Mouse (Mus musculus) thymus, postnatal 10 days (tissue): ENCODE results near the gene Rps19.
A peak's percentile ranks its signal among the peaks of the same experiment; 100 is the strongest.

Experiments
- DNase-seq, 2 experiments: peaks; one replicate each; pipeline ENCODE4 v3.0.0; 2021; ENCODE audit warnings: low spot score in 2 of 2

The Rps19 gene

DNA sequence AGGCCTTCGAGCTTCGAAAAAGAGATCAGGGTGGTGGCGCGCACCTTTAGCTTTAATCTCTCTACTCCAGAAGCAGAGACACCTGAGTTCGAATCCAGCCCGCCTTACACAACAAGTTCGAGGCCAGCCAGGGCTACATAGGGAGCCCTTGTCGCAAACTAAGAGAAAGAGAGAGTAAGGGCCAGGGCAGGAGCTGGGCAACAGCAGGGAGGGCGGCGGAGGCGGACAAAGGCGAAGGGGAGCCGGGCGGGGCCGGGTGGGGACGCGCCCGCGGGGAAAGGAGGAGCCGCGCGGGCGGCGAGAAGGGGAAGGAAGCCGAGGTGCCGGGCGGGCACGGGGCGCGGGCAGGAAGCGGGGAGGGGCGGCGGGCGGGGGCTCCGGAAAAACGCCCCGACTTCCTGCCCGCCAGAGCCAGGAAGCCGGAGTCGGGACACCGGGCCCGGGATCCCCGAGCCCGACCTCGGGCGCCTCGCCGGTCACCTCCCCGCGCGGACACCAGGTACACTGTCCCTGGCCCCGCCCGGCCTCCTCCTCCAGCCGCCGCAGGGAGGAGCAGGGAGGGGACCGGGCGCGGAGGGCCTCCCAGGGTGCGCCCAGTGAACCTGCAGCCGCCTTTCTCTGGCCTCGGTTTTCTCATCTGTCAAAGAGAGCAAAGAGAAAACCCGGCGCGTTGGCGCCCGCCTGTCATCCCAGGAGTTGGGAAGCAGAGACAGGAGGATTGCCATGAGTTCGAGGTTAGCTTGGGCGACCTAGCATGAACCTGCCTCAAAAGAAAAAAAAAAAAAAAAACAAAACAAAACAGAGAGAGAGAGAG, 18.7 kb downstream of the Rps19 start, which contains the start of gene Arhgef1:
Gene Arhgef1, plus strand, starts transcription at position 283 of the 814 bp plus-strand sequence.
- peak; percentile 72 to 83 for DNase-seq

DNA sequence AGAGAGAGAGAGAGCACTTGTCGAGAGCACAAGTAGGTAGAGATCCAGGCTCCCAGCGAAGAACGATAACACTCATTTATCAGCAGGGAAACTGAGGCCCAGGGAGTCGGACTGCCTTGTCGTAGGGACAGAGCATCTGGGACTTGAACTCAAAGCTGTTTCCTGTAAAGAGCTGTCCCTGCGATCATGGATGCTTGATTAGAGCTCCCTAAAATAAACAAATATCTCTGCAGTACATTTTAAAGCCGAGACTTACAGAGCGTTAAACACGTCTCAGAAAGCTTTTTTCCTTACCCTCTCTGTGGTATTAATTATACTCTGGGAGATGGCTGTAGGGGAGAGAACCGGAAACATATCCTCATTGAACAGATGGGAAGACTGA, 19.3 kb downstream of the Rps19 start:
- DNase-seq: no peak

DNA sequence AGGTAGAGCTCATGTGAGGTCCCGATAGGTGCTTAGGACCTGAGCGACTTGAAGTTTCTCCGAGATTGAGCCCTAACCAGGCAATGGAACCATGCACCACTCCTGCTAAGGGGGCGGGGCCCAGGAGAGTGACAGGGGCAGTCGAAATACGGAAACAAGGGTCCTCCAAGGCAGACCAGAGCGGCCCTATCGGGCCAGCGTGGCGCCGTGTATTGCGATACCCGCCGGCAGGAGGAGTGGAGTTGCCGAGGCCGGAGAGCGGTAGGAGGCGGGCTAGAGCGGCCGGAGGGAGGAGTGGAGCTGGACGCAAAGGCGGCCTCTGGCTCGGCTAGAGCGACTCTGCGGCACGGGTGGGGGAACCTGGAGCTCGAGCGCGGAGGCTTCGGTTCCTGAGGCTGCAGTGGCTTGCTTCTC, 19.9 kb downstream of the Rps19 start:
- DNase-seq: peak; percentile 96 to 97

DNA sequence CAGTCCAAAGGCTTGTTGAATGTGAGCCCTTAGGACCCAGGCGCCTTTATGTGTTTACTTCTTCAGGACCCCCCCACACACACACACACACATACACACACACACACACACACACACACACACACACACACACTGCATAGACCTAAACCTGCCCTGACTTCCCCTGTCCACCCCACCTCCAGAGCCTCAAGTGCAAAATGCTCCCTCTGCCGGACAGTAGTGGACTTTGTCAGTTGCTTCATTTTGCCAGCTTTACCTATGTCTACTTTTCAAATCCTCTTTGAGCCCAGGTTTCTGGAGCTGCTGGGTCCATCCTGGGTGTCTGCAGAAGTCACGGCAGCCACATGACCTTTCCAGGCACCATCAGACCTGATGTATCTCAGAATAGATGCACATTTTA, 20.8 kb downstream of the Rps19 start:
- peak; percentile 53 to 57 for DNase-seq

DNA sequence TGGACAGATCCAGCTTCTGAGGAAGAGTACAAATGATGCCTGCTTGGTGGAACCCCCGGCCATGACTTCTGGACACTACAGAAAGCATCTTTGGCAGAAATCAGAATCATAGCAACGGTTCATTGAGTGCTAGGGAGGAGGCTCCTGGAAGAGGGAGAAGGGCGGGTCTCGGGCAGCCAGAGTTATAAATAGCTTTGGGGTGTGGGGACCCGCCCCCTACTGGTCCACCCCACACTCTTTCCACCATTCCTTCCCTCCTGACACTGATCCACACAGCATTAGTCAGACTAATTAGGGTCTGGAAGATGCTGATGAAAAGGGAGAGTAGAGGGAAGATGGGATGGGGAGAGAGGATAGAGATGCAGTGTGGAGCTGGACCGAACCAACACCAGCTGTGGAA, 22.4 kb downstream of the Rps19 start:
- no peak for DNase-seq

DNA sequence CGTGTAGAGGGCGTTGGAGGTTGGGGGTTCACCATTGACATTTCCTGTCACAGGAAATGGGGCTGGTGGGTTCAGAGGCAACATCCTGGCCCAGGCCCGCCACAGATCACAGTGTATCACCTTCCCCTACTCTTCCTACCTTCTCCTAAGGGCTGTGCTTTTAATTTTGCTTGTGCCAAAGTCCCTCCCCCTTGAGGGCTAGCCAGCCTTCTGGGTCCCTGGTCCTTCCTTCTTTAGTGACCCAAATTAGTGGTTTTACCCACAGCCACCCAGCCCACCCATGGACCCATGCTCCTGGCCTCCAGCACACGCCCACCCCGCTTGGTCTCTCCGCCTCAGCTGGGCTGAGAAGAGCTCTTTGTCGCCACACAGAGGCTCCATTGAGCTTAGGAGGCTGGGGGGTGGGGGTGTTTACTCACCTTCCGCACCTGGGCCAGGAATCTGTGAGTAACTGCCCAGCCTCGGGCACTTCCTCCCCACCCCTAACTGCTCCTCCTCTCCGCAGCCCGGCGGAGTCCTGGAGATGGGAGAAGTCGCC, 23.1 kb downstream of the Rps19 start:
- peak; percentile 80 to 83 for DNase-seq

DNA sequence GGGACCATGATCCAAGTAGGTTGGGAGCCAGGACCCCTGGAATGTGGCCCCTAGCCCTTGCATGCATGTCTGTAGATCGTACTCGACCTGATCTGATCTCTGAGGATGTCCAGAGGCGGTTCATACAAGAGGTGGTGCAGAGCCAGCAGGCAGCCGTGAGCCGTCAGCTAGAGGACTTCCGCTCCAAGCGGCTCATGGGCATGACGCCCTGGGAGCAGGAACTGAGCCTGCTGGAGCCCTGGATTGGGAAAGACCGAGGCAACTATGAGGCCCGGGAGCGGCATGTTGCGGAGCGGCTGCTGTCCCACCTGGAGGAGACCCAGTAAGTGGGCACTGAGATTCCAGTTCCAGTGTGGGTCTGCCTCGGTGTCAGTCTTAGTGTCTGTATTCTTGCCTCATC, 28.3 kb downstream of the Rps19 start:
- DNase-seq: no peak

DNA sequence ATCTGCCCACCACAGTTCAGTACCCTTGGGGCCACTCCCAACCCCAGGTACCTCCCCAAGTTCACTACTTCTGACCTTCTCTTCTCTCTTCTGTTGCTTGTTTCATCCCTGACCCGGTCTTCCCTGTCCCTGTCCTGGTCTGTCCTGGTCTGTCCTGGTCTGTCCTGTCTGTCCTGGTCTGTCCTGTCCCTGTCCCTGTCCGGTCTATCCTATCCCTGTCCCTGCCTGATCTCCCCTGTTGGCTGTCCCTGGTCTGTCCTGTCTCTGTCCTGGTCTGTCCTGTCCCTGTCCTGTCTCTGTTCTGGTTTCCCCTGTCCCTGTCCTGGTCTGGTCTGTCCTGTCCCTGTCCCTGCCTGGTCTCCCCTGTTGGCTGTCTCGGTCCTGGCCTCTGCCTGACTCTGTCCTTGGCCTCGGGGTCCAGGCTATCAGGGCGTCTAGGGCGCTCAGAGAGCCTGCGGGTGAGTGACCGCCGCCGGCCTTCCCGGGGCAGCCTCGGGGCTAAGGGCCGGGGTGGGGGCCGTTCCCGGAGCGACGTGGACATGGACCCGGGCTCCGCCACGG, 34.7 kb downstream of the Rps19 start:
- no peak for DNase-seq

DNA sequence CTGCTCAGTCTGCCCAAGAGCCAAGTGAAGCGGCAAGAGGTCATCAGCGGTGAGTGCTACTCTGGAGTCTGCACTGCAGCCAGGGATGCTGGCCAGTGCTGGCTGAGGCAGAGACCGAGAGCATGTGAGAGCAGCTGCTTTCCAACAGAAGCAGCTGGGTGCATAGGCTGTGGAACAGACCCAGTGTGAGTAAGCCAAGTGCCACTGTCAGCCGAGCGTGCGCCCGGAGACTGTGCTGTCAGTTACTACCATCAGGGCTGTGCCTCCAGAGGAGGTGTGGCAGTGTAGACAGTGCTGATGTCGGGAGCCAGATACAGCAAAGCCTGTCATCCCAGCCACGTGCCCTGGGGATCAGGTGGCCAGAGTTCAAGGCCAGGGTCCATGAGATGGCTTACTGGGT, 35.6 kb downstream of the Rps19 start:
- no peak for DNase-seq

DNA sequence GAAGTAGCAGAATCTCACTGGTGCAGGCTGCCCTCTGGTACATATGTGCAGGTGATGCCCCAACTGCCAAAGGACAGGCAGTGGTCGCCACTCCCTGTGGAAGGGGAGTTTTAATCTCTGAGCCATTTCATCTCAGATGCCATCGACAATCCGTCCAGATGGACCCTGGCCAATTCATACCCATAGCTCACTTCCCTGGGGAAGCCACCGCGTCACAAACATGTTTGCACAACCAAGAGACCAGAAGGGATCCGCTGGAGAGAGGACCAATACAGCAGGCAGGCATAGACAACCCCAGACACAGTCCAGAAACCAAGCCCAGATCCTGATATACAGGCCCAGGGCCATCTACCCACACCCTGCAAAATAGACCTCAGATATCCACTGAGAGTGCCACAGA, 46.3 kb downstream of the Rps19 start:
- DNase-seq: no peak

DNA sequence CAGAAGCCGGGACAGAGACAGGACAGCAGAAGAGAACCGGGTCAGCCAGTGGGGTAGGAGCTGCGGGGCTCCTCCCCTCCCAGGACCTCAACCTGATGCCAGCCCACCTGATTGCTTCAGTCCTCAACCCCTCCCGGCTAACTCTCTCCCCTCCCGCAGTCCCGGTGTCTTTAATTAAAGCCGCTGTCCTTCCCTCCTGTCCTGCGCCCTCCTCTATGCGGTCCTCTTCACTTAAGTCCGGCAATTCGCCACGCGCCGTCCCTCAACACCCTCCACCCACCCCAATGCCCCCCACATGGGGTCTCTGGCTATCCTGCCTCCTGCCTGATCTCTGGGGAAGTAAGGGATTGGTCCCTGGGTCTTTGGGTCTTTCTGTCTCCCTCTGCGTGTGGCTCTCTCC, 47.5 kb downstream of the Rps19 start:
- DNase-seq: no peak
